8 mouse cellular contexts compared by ENCODE assay signal in genomic region chr8:71366771-71367528, GRCm38 (mm10). TPM values are rescaled to one million over a fixed set of nuclear protein-coding genes. Genes with fewer than 3 reads are reported as not detected.
A peak's percentile ranks its signal among the peaks of the same experiment; 100 is the strongest.
DNase-seq lines count a peak whose midpoint lies in the region; ATAC-seq and TF ChIP-seq lines count a peak whose summit lies in the region.

TSS of gene Use1 (plus strand) at chr8:71366848.

- peak within 1 kb of the TSS; percentile 90 for H3ac ChIP-seq in C2C12 (ENCODE audit: control insufficient read depth, insufficient read length, low read depth)

- peak; percentile 43; the same call in 1 of the 2 replicates for TF ChIP-seq POLR2A in brain, embryonic 14.5 days (IDR thresholded peaks at IDR 0.05; ENCODE audit: borderline replicate concordance, extremely low read depth, insufficient read depth, insufficient read length, poor library complexity, severe bottlenecking)

- peak; percentile 97 for DNase-seq in brain, embryonic 14.5 days (ENCODE audit: low read depth)
- DNase-seq in kidney, postnatal 10 days: peak; percentile 96
- peak; percentile 88 to 89 for DNase-seq in natural killer cell, adult 2 months (ENCODE audit: low spot score in 2 of 2)

- peak; percentile 81 for ATAC-seq in erythroid progenitor cell, adult 5-6 weeks (replicated peaks; ENCODE audit: low FRiP score, poor library complexity, severe bottlenecking)
- peak; percentile 77 for ATAC-seq in heart, embryonic 13.5 days (ENCODE audit: extremely low read depth, insufficient number of reproducible peaks, low FRiP score, low TSS enrichment)
- peak; percentile 77 for ATAC-seq in liver, embryonic 12.5 days
- ATAC-seq in stomach, embryonic 15.5 days (ENCODE audit: insufficient read depth, low FRiP score, low read depth): peak; percentile 82

- H3K9me3 ChIP-seq in heart, embryonic 13.5 days: no peaks in the 10 kb centered on the region
- H3K9me3 ChIP-seq in liver, embryonic 12.5 days (replicated peaks): no peaks in the 10 kb centered on the region
- H3K9me3 ChIP-seq in stomach, embryonic 15.5 days: no peaks in the 10 kb centered on the region

- H3K27me3 ChIP-seq in C2C12 (ENCODE audit: control insufficient read depth, insufficient read depth, insufficient read length): no peaks in the 10 kb centered on the region
- no peaks in the 10 kb centered on the region for H3K27me3 ChIP-seq in heart, embryonic 13.5 days (replicated peaks)
- H3K27me3 ChIP-seq in liver, embryonic 12.5 days (replicated peaks): no peaks in the 10 kb centered on the region
- H3K27me3 ChIP-seq in stomach, embryonic 15.5 days (replicated peaks): no peaks in the 10 kb centered on the region

- peak within 1 kb of the TSS; percentile 41 for H3K4me3 ChIP-seq in C2C12 (ENCODE audit: insufficient read depth, poor library complexity, severe bottlenecking)
- H3K4me3 ChIP-seq in heart, embryonic 13.5 days: peak within 1 kb of the TSS; percentile 72
- peak within 1 kb of the TSS; percentile 79 for H3K4me3 ChIP-seq in liver, embryonic 12.5 days
- H3K4me3 ChIP-seq in stomach, embryonic 15.5 days (replicated peaks): peak within 1 kb of the TSS; percentile 65

- H3K9ac ChIP-seq in heart, embryonic 13.5 days: peak within 1 kb of the TSS; percentile 84
- H3K9ac ChIP-seq in liver, embryonic 12.5 days: peak within 1 kb of the TSS; percentile 79
- peak within 1 kb of the TSS; percentile 46; the same call in 1 of the 2 replicates for H3K9ac ChIP-seq in stomach, embryonic 15.5 days

- under 1% methylated on average over 56 of the region's 56 CpGs for WGBS in heart, embryonic 13.5 days
- under 1% methylated on average over 56 of the region's 56 CpGs for WGBS in liver, embryonic 12.5 days (ENCODE audit: insufficient replicate concordance)
- under 1% methylated on average over 56 of the region's 56 CpGs for WGBS in stomach, embryonic 15.5 days

- peaks cover 16% of the 10 kb centered on the region for H3K79me2 ChIP-seq in C2C12 (ENCODE audit: control insufficient read depth, insufficient read depth)

- H3K27ac ChIP-seq in heart, embryonic 13.5 days (replicated peaks): peak within 1 kb of the TSS; percentile 93
- H3K27ac ChIP-seq in liver, embryonic 12.5 days: peak within 1 kb of the TSS; percentile 91
- H3K27ac ChIP-seq in stomach, embryonic 15.5 days: peak within 1 kb of the TSS; percentile 91

- H3K4me2 ChIP-seq in heart, embryonic 13.5 days: peak within 1 kb of the TSS; percentile 87
- H3K4me2 ChIP-seq in liver, embryonic 12.5 days: peak within 1 kb of the TSS; percentile 94
- peak within 1 kb of the TSS; percentile 87 for H3K4me2 ChIP-seq in stomach, embryonic 15.5 days

- TF ChIP-seq CTCF in C2C12 (IDR thresholded peaks at IDR 0.05; ENCODE audit: control insufficient read depth, insufficient read depth, insufficient read length): no peak
- no peak for TF ChIP-seq CTCF in brain, embryonic 14.5 days (IDR thresholded peaks at IDR 0.05; ENCODE audit: borderline replicate concordance, extremely low read depth, insufficient read depth, insufficient read length)

- H3K4me1 ChIP-seq in heart, embryonic 13.5 days: peaks cover 40% of the 10 kb centered on the region
- H3K4me1 ChIP-seq in liver, embryonic 12.5 days: peaks cover 49% of the 10 kb centered on the region
- peaks cover 18% of the 10 kb centered on the region for H3K4me1 ChIP-seq in stomach, embryonic 15.5 days

- H3K36me3 ChIP-seq in C2C12 (ENCODE audit: control insufficient read depth, insufficient read depth): peaks cover 17% of the 10 kb centered on the region
- peaks cover 19% of the 10 kb centered on the region for H3K36me3 ChIP-seq in heart, embryonic 13.5 days
- H3K36me3 ChIP-seq in liver, embryonic 12.5 days: peaks cover 20% of the 10 kb centered on the region
- H3K36me3 ChIP-seq in stomach, embryonic 15.5 days: peaks cover 8% of the 10 kb centered on the region; the same call in 1 of the 2 replicates

- H3K79me3 ChIP-seq in C2C12 (ENCODE audit: low read depth): no peaks in the 10 kb centered on the region

TF ChIP-seq in C2C12, 6 proteins besides CTCF, POLR2A, EP300 and RAD21:
- TF ChIP-seq MYOD1 (IDR thresholded peaks at IDR 0.05; ENCODE audit: control insufficient read depth, insufficient read length, low read depth): no peak
- TF ChIP-seq MAX (IDR thresholded peaks at IDR 0.05): peak; percentile 78
- TF ChIP-seq FOSL1 (IDR thresholded peaks at IDR 0.05; ENCODE audit: insufficient read depth, low read length, poor library complexity, severe bottlenecking): no peak

RNA-seq across cellular contexts. Expression of gene Use1, which starts in this region (rescaled TPM):
- 105 TPM for polyA plus RNA-seq in C2C12 (2012; fragmentation: generic; extraction: Trizol)
- polyA plus RNA-seq in brain, embryonic 14.5 days (2012; rRNA removed): 155 and 176 TPM in 2 replicates
- total RNA-seq in erythroid progenitor cell, adult 5-6 weeks (2015; ENCODE audit: low replicate concordance): 46.1 and 99.8 TPM in 2 replicates
- total RNA-seq in erythroid progenitor cell, adult 5-6 weeks (2017; ENCODE audit: low replicate concordance): 48.1 and 59.2 TPM in 2 replicates
- polyA plus RNA-seq in heart, embryonic 13.5 days (2015; fragmentation: Nextera tagmentation; extraction: Ambion mirVana): 69.1 and 78.1 TPM in 2 replicates
- 60.2 and 61.1 TPM in 2 replicates for polyA plus RNA-seq in liver, embryonic 12.5 days (2016; fragmentation: Nextera tagmentation; extraction: Ambion mirVana)
- polyA plus RNA-seq in stomach, embryonic 15.5 days (2015; fragmentation: Nextera tagmentation; extraction: Ambion mirVana): 87.4 and 88.8 TPM in 2 replicates

Comparison
In these comparisons a context has a peak if more than half of its experiments do, and no peak if none do; other contexts are left out.
1. Peak in every context shown above with its lines: DNase-seq, ATAC-seq, H3K4me3 ChIP-seq and H3K27ac ChIP-seq.